Mouse (Mus musculus): ENCODE measurements around the gene Snrpd3.
"Not testable (repeated sequence)": the region's sequence is repeated elsewhere in the genome, so short reads cannot be mapped to it uniquely, and the experiment has no call there.

- TF ChIP-seq POLR2A (IDR thresholded peaks at IDR 0.05; ENCODE audit: extremely low read depth, insufficient read depth, low read length); CTCF (IDR thresholded peaks at IDR 0.05; ENCODE audit: low read depth, low read length): not testable (repeated sequence)
Observed at GRCm38 (mm10) chr10:75525450-75525849, 8.1 kb downstream of the Snrpd3 start.

Data from liver, adult 2 months (tissue).